Mouse (Mus musculus) layer of hippocampus, postnatal 25 days (tissue): Measurements from ENCODE around the gene Nrtn. TPM values are rescaled to one million over a fixed set of nuclear protein-coding genes. Genes with fewer than 3 reads are reported as not detected.

Experiments
- DNase-seq, 2 experiments: peaks; one replicate each; pipeline ENCODE4 v3.0.0; 2022; ENCODE audit warnings: mixed read lengths in 2 of 2, low spot score in 1 of 2; ENCODE audit errors: extremely low spot score in 1 of 2
- total RNA-seq, 2 experiments: library from RNA; stranded (reverse); gene quantifications; 2 replicates each; pipeline ENCODE4 v1.2.3; 2021

The Nrtn gene
- total RNA-seq, 2 experiments from 2014 or later = 2.7 to 3.6 TPM

- no peak for DNase-seq
Observed at GRCm38 (mm10) chr17:56723419-56724161, 33.7 kb downstream of the Nrtn start.

DNA sequence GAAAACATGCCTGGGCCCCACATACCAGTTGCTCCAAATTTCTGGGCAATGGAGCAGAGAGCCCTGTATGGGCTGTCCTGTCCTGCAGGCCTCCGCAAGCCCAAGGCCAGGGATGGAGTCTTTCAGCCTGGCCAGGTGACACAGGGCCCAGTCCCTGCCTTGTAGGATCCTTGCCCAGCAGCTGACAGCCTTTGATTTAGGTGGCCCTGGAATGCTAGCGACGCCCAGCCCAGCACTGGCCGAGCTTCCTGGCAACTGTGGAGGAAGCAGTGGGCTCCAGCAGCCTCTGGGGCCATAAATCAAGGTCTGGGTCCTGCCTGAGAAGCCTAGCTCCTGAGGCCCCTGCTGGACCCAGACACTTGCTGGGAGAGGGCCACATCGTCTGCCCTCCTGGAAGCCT, 34.9 kb downstream of the Nrtn start:
- no peak for DNase-seq

DNA sequence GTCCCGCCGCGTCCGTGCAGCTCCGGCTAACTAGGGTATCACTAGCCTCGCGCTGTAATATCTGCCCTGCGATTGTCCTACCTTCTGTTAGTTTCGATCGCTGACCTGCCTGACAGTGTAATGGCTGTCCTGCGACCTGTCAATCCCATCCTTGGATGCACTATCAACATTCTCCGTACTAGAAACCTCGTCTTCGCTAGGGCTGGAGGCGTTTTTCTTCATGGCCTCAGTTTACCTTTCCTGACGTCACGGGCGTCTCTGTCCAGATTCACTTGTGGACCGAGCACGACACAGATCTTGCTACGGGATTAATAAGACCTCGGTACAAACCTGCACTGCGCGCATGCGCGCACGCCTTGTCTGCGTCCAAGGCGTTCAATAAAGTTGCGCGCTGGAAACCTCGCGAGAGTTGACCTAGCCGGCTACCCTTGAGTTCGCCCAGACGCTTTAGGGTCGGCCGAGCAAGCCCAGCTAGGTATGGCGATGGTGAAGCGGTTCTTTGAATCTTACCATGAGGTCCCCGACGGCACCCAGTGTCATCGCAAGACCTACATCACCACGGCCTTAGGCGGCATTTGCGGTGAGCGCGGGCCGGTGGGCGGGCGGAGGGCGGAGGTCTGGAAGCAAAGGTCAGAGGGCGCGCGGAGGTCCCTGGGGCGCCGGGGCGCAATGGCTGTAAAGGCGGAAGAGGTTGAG, 39.8 kb downstream of the Nrtn start, which contains the start of the genes Ndufa11 and Vmac:
Gene Ndufa11 (plus strand): TSS at position 405 of the 696 bp plus-strand sequence.
Gene Vmac (minus strand): TSS at position 660 of the 696 bp plus-strand sequence.
- peak; percentile 90 to 95 for DNase-seq

DNA sequence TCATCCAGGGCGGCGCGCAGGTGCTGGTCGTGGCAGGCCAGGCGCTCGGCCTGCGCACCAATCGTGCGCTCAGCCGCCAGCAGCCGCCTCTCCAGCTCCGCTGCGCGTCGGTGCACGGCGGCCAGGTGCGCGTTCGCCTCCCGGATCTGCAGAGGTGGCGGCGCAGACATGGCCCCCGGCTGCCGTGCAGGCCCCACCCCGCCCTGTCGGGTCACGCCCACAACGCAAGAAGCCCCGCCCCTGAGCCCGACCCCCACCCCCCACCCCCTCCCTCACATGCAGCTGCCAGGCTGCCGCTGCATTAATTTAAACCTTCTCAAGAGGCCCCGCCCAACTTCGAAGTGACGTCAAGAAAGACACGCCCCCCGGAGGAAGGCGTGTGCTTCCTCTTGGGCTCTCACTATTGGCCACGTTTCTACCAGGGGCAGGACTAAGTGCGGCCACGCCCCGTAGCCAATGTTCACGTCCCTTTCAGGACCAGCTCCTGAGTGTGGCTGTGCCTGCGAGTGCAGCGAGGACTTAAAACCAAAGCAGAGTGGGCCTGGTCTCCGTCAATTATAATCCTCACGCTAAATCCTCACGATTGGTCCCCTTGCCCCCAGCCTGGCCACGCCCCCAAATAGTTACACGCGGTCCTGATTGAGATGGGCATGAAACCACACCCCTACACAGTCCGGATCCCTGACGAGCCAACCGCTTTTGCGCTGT, 40.5 kb downstream of the Nrtn start:
- peak; percentile 85 to 86 for DNase-seq

DNA sequence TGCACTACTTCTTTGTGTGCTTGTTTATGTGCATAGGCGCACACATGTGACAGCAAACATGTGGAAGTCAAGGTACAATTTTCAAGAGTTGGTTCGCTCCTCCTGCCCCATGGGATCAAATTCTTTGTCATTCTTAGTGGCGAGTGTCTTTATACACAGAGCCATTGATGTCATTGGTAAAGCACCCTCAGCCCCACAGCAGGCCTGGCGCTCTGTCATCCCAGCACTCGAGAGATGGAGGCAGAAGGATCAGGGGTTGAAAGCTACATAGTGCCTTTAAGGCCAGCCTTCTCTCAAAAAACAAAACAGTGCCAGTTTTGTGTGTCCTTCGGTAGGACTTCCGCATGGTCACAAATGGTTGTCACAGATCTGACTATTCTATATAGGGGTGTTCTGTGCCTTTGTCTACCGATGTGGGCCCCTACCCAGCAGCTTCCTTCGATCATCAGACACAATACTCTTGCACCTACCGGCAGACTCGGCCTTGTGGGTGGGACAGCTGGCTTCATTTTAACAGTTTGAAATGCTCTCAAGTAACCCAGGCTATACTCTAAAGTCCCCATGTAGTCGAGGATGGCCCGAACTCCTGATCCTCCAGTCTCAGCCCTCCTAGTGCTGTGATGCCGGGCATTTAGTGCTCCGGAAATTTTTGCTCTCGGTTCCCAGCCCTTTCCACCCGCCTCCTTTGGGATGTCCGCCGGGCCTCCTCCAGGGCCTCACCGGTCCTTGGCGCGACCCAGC, 41.2 kb downstream of the Nrtn start:
- DNase-seq = no peak

DNA sequence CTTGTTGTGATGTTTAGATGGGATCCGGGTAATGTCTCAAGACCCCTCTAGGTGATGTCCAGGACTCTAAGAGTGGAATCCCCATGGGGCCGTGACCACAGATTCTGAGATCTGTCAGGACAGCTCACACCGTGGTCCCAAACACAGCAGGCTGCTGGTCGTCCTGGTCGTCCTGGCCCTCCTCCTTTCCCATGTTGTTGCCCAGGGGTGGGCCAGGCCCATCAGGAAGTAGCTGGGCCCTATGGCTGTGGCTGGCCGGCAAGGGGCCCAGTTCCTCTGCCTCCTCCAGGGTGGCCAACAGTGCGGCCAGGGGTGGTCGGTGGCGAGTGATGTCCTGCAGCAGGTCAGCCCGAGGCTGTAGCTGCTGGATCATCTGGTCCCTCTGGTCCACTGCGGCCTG, 42.0 kb downstream of the Nrtn start:
- DNase-seq = no peak

DNA sequence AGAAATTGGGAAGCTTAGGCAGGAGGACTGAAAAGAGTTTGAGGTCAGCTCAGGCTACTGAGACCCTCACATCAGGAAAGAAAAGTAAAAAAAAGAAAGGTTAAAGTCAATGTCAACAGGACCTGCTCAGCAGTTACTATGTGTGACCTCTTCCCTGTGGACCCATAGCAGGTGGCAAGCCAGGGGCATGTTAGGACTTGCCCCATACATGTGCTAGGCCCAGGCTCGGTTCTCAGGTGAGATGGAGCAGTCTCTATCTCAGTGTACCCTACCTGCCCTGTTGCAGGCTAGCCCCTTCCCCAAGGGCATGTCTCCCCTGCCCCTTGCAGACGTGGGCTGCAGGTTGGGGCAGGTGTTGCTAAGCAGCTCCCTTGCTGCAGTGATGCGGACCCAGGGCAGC, 47.6 kb downstream of the Nrtn start:
- no peak for DNase-seq

DNA sequence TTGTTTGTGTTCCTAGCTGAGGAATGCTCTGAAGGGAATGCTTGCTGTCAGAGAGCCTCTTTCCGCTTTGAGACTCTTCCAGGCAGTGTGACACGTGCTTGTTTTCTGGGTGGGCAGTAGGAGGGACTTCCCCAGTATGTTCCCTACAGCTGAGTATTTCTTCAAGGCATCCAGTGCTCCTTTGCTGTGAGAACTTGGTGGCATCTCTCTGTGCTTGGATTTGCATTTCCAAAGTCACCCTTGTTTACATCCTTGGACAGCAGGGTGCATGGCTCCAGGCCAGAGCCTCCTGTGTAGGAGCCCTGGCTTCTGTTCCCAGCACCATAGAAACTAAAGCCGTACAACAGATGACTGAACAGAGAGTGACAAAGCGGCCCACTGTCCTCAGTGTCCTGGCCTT, 48.6 kb downstream of the Nrtn start:
- DNase-seq = no peak

- no peak for DNase-seq
Observed at GRCm38 (mm10) chr17:56706515-56706914, 50.8 kb downstream of the Nrtn start.

DNA sequence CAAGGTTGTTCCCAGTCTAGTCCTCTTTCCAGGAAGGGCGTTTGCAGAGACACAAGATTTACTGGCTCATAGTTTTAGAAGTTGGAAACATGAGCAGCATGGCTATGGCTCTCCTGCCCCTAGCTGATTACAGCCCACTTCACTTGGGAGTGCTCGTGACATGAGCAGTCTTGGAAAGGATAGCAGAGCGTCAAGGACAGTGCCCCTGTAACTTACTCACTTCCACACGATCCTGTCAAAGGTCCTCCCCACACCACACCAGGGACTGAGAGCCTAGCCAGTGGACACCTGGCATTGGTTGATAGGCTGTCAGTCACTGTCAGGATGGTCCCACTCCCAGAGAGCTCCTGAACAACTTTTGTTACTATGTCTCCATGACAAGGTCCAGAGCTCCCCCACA, 54.3 kb downstream of the Nrtn start:
- DNase-seq = no peak

Other genes starting within 250 kb of the Nrtn start
- not detected for gene Znrf4, start 245.1 kb downstream of the Nrtn start, total RNA-seq
- gene Gm20219, start 203.1 kb downstream of the Nrtn start, total RNA-seq = 1 to 10 TPM; 1.9 to 3.4 TPM
- gene Safb2, start 172.9 kb downstream of the Nrtn start, total RNA-seq = 100 to 1,000 TPM in 1 of 2 experiments, 10 to 100 TPM in 1; 87.9 to 144 TPM
- gene Safb, start 172.7 kb downstream of the Nrtn start, total RNA-seq = 100 to 1,000 TPM; 148 to 163 TPM
- gene 2410015M20Rik, start 147.8 kb downstream of the Nrtn start, total RNA-seq = 100 to 1,000 TPM; 138 to 163 TPM
- gene Rpl36, start 144.1 kb downstream of the Nrtn start, total RNA-seq = 100 to 1,000 TPM; 341 to 404 TPM
- 10 to 100 TPM; 62.1 to 62.5 TPM for gene Lonp1, start 130.6 kb downstream of the Nrtn start, total RNA-seq
- under 1 TPM; 0.44 to 0.85 TPM for gene Catsperd, start 129.4 kb downstream of the Nrtn start, total RNA-seq
- 10 to 100 TPM; 85.2 to 91.0 TPM for gene Ranbp3, start 84.2 kb downstream of the Nrtn start, total RNA-seq
- 100 to 1,000 TPM; 242 to 258 TPM for gene Ndufa11, start 39.8 kb downstream of the Nrtn start, total RNA-seq
- 10 to 100 TPM; 11.5 to 14.4 TPM for gene Vmac, start 39.5 kb downstream of the Nrtn start, total RNA-seq
- gene Dus3l, start 7.2 kb upstream of the Nrtn start, total RNA-seq = 10 to 100 TPM; 61.1 to 73.0 TPM
- 1 to 10 TPM in 1 of 2 experiments, under 1 TPM in 1; 0.89 to 1.6 TPM for gene Prr22, start 12.7 kb upstream of the Nrtn start, total RNA-seq
- gene Rfx2, start 73.5 kb upstream of the Nrtn start, total RNA-seq = 1 to 10 TPM; 3.8 to 4.4 TPM
- gene Acsbg2, start 116.9 kb upstream of the Nrtn start, total RNA-seq = not detected
- gene 1700061G19Rik, start 117.9 kb upstream of the Nrtn start, total RNA-seq = under 1 TPM; 0.10 to 0.14 TPM
- gene Mllt1, start 177.9 kb upstream of the Nrtn start, total RNA-seq = 10 to 100 TPM; 66.7 to 79.9 TPM
- not detected for gene Acer1, start 224.6 kb upstream of the Nrtn start, total RNA-seq
- gene Clpp, start 232.8 kb upstream of the Nrtn start, total RNA-seq = 10 to 100 TPM; 57.8 to 68.3 TPM
- 10 to 100 TPM; 22.8 to 24.1 TPM for gene Alkbh7, start 239.8 kb upstream of the Nrtn start, total RNA-seq
- not detected for gene Pspn, start 242.5 kb upstream of the Nrtn start, total RNA-seq